Mouse (Mus musculus): ENCODE results near the gene Tctex1d4. TPM values are rescaled to one million over a fixed set of nuclear protein-coding genes. Genes with fewer than 3 reads are reported as not detected.

The Tctex1d4 gene
- total and polyA plus RNA-seq, 2 experiments from 2014 or later: not detected

DNA sequence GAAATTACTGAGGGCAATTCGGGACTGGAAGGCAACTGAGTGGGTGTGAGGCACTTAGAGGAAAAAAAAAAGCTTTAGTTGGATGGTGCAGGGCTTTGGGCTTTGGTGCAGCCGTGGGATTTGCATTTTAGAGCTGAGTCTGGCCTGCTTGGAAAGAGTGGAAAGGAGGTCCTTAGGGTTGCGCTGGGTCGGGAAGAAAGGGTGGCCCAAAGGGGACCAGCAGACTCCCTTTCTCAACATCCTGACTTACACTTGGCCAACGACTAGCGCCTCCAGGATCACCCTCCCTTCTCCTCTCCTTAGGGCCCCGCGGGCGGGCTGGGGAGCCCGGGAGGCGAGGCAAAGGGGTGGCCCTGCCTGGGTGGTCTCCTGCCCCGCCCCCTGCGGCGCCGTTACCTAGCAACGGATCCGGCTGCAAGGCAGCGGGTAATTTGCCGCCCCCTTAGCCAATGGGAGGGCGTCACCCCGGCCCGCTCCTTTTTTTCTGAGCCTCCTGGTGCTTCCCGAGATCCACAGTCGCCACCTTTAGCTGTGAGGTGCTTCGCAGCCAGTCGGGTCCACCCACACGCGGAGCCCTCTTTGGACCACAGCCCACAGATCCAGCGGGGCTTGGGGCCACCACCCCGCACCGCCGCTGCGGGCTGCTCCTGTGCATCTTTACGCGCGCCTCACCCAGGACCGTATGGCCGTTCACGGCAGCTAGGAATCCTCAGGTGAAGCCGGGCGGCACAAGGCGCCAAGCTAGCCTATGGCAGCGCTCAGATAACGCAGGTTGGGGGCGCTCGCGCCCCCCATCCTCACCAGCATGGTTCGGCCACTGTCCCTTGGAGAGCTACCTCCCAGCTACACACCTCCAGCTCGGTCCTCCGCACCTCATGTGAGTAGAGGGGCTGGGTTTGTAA, 30.8 kb upstream of the Tctex1d4 start, which contains the start of gene Ptch2:
Gene Ptch2, plus strand, starts transcription at position 525 of the 902 bp plus-strand sequence.
- Histone ChIP-seq H3K9ac (replicated peaks; ENCODE audit: low read depth, low read length) (peak within 1 kb of the TSS; percentile 55), H3K4me1 (ENCODE audit: control insufficient read depth, insufficient read depth) (peaks cover 11% of the 10 kb centered on the region; the same call in 1 of the 2 replicates), H3K27me3 (ENCODE audit: control insufficient read depth, insufficient read depth, low read length) (peaks cover 6% of the 10 kb centered on the region; the same call in 1 of the 2 replicates), H3K36me3 (replicated peaks; ENCODE audit: control insufficient read depth, insufficient read depth, low read length) (no peaks in the 10 kb centered on the region), H3K9me3 (replicated peaks; ENCODE audit: control insufficient read depth, low read length) (no peaks in the 10 kb centered on the region), H3K4me2 (ENCODE audit: low read depth, low read length) (peak within 1 kb of the TSS; percentile 81), H3K4me3 (ENCODE audit: low read depth, low read length) (peak within 1 kb of the TSS; percentile 56), H3K27ac (ENCODE audit: low read depth) (peak within 1 kb of the TSS; percentile 73)
- peak; percentile 27 for DNase-seq (ENCODE audit: low spot score)
- WGBS: 2% methylated on average over 49 of the region's 50 CpGs
- peak; percentile 67 for ATAC-seq (ENCODE audit: insufficient read depth, low read depth)
- TF ChIP-seq CTCF (IDR thresholded peaks at IDR 0.05; ENCODE audit: low read depth): no peak
- no peak for TF ChIP-seq EP300 (IDR thresholded peaks at IDR 0.05; ENCODE audit: low read depth)

DNA sequence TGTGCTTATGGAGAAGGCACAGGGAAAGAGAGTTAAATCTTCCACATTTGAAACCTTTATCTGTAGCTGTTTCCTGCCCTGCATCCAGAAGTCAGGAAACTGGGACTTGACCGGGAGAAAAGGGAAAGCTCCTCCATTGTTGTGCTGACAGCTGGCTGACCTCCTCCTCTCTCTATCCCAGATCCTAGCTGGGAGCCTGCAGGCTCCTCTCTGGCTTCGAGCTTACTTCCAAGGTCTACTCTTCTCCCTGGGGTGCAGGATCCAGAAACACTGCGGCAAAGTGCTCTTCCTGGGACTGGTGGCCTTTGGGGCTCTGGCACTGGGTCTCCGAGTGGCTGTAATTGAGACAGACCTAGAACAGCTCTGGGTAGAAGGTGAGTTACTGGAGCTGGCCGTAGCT, 29.9 kb upstream of the Tctex1d4 start:
- no peaks in the 10 kb centered on the region for H3K9me3 ChIP-seq (replicated peaks; ENCODE audit: control insufficient read depth, low read length)
- H3K36me3 ChIP-seq (replicated peaks; ENCODE audit: control insufficient read depth, insufficient read depth, low read length): no peaks in the 10 kb centered on the region
- H3K27me3 ChIP-seq (ENCODE audit: control insufficient read depth, insufficient read depth, low read length): peaks cover 6% of the 10 kb centered on the region; the same call in 1 of the 2 replicates
- H3K4me3 ChIP-seq (ENCODE audit: low read depth, low read length): peak overlapping the region; percentile 56
- peak overlapping the region; percentile 73 for H3K27ac ChIP-seq (ENCODE audit: low read depth)
- no peak for ATAC-seq (ENCODE audit: insufficient read depth, low read depth)
- WGBS: 26% methylated on average over 5 of the region's 5 CpGs
- peaks cover 11% of the 10 kb centered on the region; the same call in 1 of the 2 replicates for H3K4me1 ChIP-seq (ENCODE audit: control insufficient read depth, insufficient read depth)
- DNase-seq (ENCODE audit: low spot score): peak; percentile 14
- H3K9ac ChIP-seq (replicated peaks; ENCODE audit: low read depth, low read length): peak overlapping the region; percentile 55
- peak overlapping the region; percentile 81 for H3K4me2 ChIP-seq (ENCODE audit: low read depth, low read length)
- TF ChIP-seq CTCF (IDR thresholded peaks at IDR 0.05; ENCODE audit: low read depth) (no peak), EP300 (IDR thresholded peaks at IDR 0.05; ENCODE audit: low read depth) (no peak)

DNA sequence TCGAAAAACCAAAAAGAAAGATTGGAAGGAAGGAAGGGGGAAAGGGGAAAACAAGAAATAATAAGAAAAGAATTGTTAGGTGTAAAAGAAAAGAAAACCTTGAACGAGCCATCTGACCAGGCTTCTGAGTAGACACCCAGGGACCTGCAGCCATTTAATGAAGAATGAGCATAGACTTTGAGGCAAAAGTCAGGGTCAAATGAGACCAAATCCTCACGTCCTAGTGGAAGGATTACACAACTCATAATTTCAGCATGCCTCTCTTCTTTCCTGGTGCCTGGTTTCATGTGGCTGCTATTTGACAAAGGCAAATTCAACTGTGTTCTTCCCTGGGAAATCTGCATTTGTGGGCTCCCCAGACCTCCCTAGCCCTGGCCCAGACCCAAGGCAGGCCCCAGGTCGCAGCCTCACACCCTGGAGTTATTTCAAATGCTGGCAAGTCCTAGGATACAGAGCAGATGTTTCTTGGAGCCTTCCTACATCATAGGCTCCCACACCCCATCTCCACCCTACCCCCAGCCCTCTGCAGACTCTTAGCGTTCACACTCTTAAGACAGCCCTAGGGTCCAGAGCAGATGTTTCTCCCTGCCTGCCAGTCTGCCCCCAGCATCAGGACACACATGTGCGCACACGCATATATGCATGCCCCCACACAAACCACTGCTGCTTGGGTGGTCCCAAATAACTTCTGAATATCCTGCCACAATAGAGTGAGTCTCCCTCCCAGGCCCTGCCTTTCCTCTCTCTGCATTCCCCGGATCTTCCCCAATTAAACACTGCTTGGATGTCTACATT, 28.4 kb upstream of the Tctex1d4 start:
- H3K4me3 ChIP-seq (ENCODE audit: low read depth, low read length): no peak overlapping the region
- ATAC-seq (ENCODE audit: insufficient read depth, low read depth): no peak
- peaks cover 11% of the 10 kb centered on the region; the same call in 1 of the 2 replicates for H3K4me1 ChIP-seq (ENCODE audit: control insufficient read depth, insufficient read depth)
- 64% methylated on average over 8 of the region's 8 CpGs for WGBS
- H3K9me3 ChIP-seq (replicated peaks; ENCODE audit: control insufficient read depth, low read length): no peaks in the 10 kb centered on the region
- H3K9ac ChIP-seq (replicated peaks; ENCODE audit: low read depth, low read length): no peak overlapping the region
- no peak for DNase-seq (ENCODE audit: low spot score)
- TF ChIP-seq EP300 (IDR thresholded peaks at IDR 0.05; ENCODE audit: low read depth) (no peak), CTCF (IDR thresholded peaks at IDR 0.05; ENCODE audit: low read depth) (no peak)
- peak overlapping the region; percentile 22; the same call in 1 of the 2 replicates for H3K27ac ChIP-seq (ENCODE audit: low read depth)
- peaks cover 6% of the 10 kb centered on the region; the same call in 1 of the 2 replicates for H3K27me3 ChIP-seq (ENCODE audit: control insufficient read depth, insufficient read depth, low read length)
- H3K36me3 ChIP-seq (replicated peaks; ENCODE audit: control insufficient read depth, insufficient read depth, low read length): no peaks in the 10 kb centered on the region
- H3K4me2 ChIP-seq (ENCODE audit: low read depth, low read length): no peak overlapping the region

DNA sequence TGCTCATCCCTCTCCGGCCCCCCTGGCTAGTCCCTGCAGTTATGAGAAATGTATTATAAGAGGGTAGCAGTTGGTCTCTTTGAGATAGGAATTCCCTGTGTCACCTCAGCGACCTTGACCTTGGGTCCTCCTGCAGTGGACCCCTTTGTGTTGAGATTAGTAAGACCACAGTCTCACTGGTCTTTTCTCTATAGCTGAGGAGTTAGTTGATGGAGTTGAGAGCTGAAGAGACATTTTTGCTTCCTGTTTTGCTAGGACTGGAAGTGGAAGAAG, 27.9 kb upstream of the Tctex1d4 start:
- Histone ChIP-seq H3K4me1 (ENCODE audit: control insufficient read depth, insufficient read depth) (peaks cover 11% of the 10 kb centered on the region; the same call in 1 of the 2 replicates), H3K36me3 (replicated peaks; ENCODE audit: control insufficient read depth, insufficient read depth, low read length) (no peaks in the 10 kb centered on the region), H3K9ac (replicated peaks; ENCODE audit: low read depth, low read length) (no peak overlapping the region), H3K9me3 (replicated peaks; ENCODE audit: control insufficient read depth, low read length) (no peaks in the 10 kb centered on the region), H3K4me2 (ENCODE audit: low read depth, low read length) (no peak overlapping the region), H3K4me3 (ENCODE audit: low read depth, low read length) (no peak overlapping the region), H3K27ac (ENCODE audit: low read depth) (no peak overlapping the region), H3K27me3 (ENCODE audit: control insufficient read depth, insufficient read depth, low read length) (peaks cover 6% of the 10 kb centered on the region; the same call in 1 of the 2 replicates)
- ATAC-seq (ENCODE audit: insufficient read depth, low read depth) (no peak), DNase-seq (ENCODE audit: low spot score) (no peak)
- TF ChIP-seq EP300 (IDR thresholded peaks at IDR 0.05; ENCODE audit: low read depth) (no peak), CTCF (IDR thresholded peaks at IDR 0.05; ENCODE audit: low read depth) (no peak)
- 63% methylated on average over 2 of the region's 2 CpGs for WGBS

DNA sequence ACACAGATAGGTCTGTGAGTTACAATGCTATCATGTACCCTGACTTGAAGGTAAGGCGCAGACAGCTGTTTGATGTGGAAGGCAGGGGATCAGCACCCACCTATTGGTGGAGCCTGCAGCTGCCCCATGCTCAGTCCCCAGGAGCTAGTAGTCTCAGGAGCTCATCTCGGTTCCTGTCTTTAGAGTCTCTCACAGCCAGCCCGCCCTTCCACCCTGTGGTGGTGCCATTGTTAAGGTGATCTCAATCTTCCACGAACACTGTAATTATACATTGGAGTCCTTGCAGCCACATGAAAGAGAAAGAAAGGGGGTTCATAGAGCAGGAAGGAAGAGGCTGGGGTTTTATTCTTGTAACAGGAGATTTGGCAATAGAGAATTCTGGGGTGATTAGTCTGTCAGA, 26.6 kb upstream of the Tctex1d4 start:
- no peak overlapping the region for H3K27ac ChIP-seq (ENCODE audit: low read depth)
- H3K36me3 ChIP-seq (replicated peaks; ENCODE audit: control insufficient read depth, insufficient read depth, low read length): no peaks in the 10 kb centered on the region
- H3K9me3 ChIP-seq (replicated peaks; ENCODE audit: control insufficient read depth, low read length): no peaks in the 10 kb centered on the region
- DNase-seq (ENCODE audit: low spot score) (no peak), ATAC-seq (ENCODE audit: insufficient read depth, low read depth) (no peak)
- H3K9ac ChIP-seq (replicated peaks; ENCODE audit: low read depth, low read length): no peak overlapping the region
- WGBS: 78% methylated on average over 4 of the region's 4 CpGs
- H3K4me2 ChIP-seq (ENCODE audit: low read depth, low read length): no peak overlapping the region
- peaks cover 11% of the 10 kb centered on the region; the same call in 1 of the 2 replicates for H3K4me1 ChIP-seq (ENCODE audit: control insufficient read depth, insufficient read depth)
- TF ChIP-seq CTCF (IDR thresholded peaks at IDR 0.05; ENCODE audit: low read depth) (no peak), EP300 (IDR thresholded peaks at IDR 0.05; ENCODE audit: low read depth) (no peak)
- H3K27me3 ChIP-seq (ENCODE audit: control insufficient read depth, insufficient read depth, low read length): peaks cover 6% of the 10 kb centered on the region; the same call in 1 of the 2 replicates
- H3K4me3 ChIP-seq (ENCODE audit: low read depth, low read length): no peak overlapping the region

Data from heart, postnatal 0 days (tissue).